Mouse (Mus musculus) olfactory bulb, adult 2 months (tissue): ENCODE measurements around the gene Pdzd4. TPM values are rescaled to one million over a fixed set of nuclear protein-coding genes. Genes with fewer than 3 reads are reported as not detected.
A peak's percentile ranks its signal among the peaks of the same experiment; 100 is the strongest.

Source experiments
- H3K27ac ChIP-seq: fragments of 200-500 bp; 2 replicates; pipeline ENCODE4 v1.5.1; 2012; ENCODE audit warnings: low read depth, low read length; ENCODE audit not compliant: insufficient read depth
- H3K4me1 ChIP-seq: fragments of 200-500 bp; 2 replicates; pipeline ENCODE4 v1.6.1; 2012; ENCODE audit warnings: low read length; ENCODE audit not compliant: control insufficient read depth, insufficient read depth
- H3K4me3 ChIP-seq: fragments of 200-500 bp; 2 replicates; pipeline ENCODE4 v1.5.1; 2012; ENCODE audit warnings: mild to moderate bottlenecking, low read depth, low read length, moderate library complexity; ENCODE audit not compliant: insufficient read depth
- CTCF ChIP-seq: fragments of 200-500 bp; IDR thresholded peaks from 2 replicates; pipeline ENCODE4 v1.5.1; 2012; ENCODE audit warnings: low read depth, mild to moderate bottlenecking, low read length, moderate library complexity; ENCODE audit not compliant: insufficient read depth
- POLR2A ChIP-seq: fragments of 200-500 bp; IDR thresholded peaks from 2 replicates; pipeline ENCODE4 v1.6.1; 2012; ENCODE audit warnings: mild to moderate bottlenecking, low read depth, low read length, moderate library complexity; ENCODE audit not compliant: insufficient read depth
- WGBS: fragments of 180-500 bp; shearing (Covaris S2); methylation state at CpG from one replicate; pipeline ENCODE4 v1.1.7; 2018; 5-methylcytosine and 5-hydroxymethylcytosine counted together
- polyA plus RNA-seq: library from polyadenylated mRNA; stranded (reverse); fragments of >200 nt; gene quantifications from 2 replicates; pipeline ENCODE4 v1.2.4, GENCODE M21; 2012; ENCODE audit warnings: low replicate concordance; ENCODE audit not compliant: missing spikeins, insufficient read depth, insufficient read length

Pdzd4 gene
- polyA plus RNA-seq, 1 experiment, result 83.9 TPM

GRCm38 (mm10) chrX:73787225-73787558, 37.6 kb downstream of the Pdzd4 start:
- Histone ChIP-seq H3K4me1 (0 out of 2 replicates have a peak, but pooled peaks cover 6% of the 10 kb centered on the region), H3K27ac (peak overlapping the region; percentile 82), H3K4me3 (peak overlapping the region; percentile 81)
- 32% methylated on average over 22 of the region's 22 CpGs for WGBS
- TF ChIP-seq CTCF (no peak), POLR2A (peak; percentile 33; the same call in 1 of the 2 replicates)

- TF ChIP-seq CTCF, result no peak
- TF ChIP-seq POLR2A, result peak; percentile 25; the same call in 1 of the 2 replicates
- peak within 1 kb of the TSS; percentile 92 for H3K27ac ChIP-seq
- H3K4me3 ChIP-seq, result peak within 1 kb of the TSS; percentile 81
- 0 out of 2 replicates have a peak, but pooled peaks cover 6% of the 10 kb centered on the region for H3K4me1 ChIP-seq
- 18% methylated on average over 52 of the region's 52 CpGs for WGBS
These were observed 38.2 kb downstream of the Pdzd4 start, which contains the start of the genes Idh3g and Ssr4 for GRCm38 (mm10) chrX:73786364-73787224. Gene Idh3g, minus strand, starts transcription at chrX:73786897. Gene Ssr4, plus strand, starts transcription at chrX:73787028.

- Histone ChIP-seq H3K27ac (peak overlapping the region; percentile 92; the same call in 1 of the 2 replicates), H3K4me1 (0 out of 2 replicates have a peak, but pooled peaks cover 6% of the 10 kb centered on the region), H3K4me3 (peak overlapping the region; percentile 81)
- TF ChIP-seq CTCF (no peak), POLR2A (no peak)
These were observed 39.1 kb downstream of the Pdzd4 start for GRCm38 (mm10) chrX:73785666-73786065.

GRCm38 (mm10) chrX:73782227-73782626, 42.5 kb downstream of the Pdzd4 start:
- no peak overlapping the region for H3K4me3 ChIP-seq
- no peak overlapping the region for H3K27ac ChIP-seq
- H3K4me1 ChIP-seq, result no peaks in the 10 kb centered on the region
- WGBS, result 85% methylated on average over 3 of the region's 3 CpGs
- TF ChIP-seq POLR2A (no peak), CTCF (no peak)

- 70% methylated on average over 10 of the region's 10 CpGs for WGBS
- peak overlapping the region; percentile 53; the same call in 1 of the 2 replicates for H3K27ac ChIP-seq
- 0 out of 2 replicates have a peak overlapping the region, but pooled peaks have one; percentile 15 for H3K4me3 ChIP-seq
- peaks cover 12% of the 10 kb centered on the region; the same call in 1 of the 2 replicates for H3K4me1 ChIP-seq
- TF ChIP-seq CTCF (no peak), POLR2A (no peak)
These were observed 49.8 kb downstream of the Pdzd4 start for GRCm38 (mm10) chrX:73774802-73775483.

GRCm38 (mm10) chrX:73774168-73774760, 50.5 kb downstream of the Pdzd4 start, which contains the start of gene Srpk3:
Gene Srpk3, plus strand, starts transcription at chrX:73774405.
- whole genome bisulfite sequencing, result 43% methylated on average over 9 of the region's 9 CpGs
- Histone ChIP-seq H3K27ac (peak within 1 kb of the TSS; percentile 53), H3K4me1 (peaks cover 12% of the 10 kb centered on the region; the same call in 1 of the 2 replicates), H3K4me3 (peak within 1 kb of the TSS; percentile 15; the same call in 1 of the 2 replicates)
- TF ChIP-seq CTCF, result no peak
- no peak for TF ChIP-seq POLR2A

- TF ChIP-seq POLR2A (no peak), CTCF (no peak)
- Histone ChIP-seq H3K4me3 (no peak overlapping the region), H3K4me1 (no peaks in the 10 kb centered on the region), H3K27ac (no peak overlapping the region)
- 58% methylated on average over 9 of the region's 9 CpGs for WGBS
These were observed 57.5 kb downstream of the Pdzd4 start for GRCm38 (mm10) chrX:73767267-73767666.

GRCm38 (mm10) chrX:73765311-73765710, 59.5 kb downstream of the Pdzd4 start:
- no peak overlapping the region for H3K27ac ChIP-seq
- TF ChIP-seq CTCF, result no peak
- no peak for TF ChIP-seq POLR2A
- no peaks in the 10 kb centered on the region for H3K4me1 ChIP-seq
- H3K4me3 ChIP-seq, result no peak overlapping the region
- 68% methylated on average over 1 of the region's 1 CpGs for WGBS
